Mouse (Mus musculus): ENCODE results near the gene Pxk. TPM values are rescaled to one million over a fixed set of nuclear protein-coding genes. Genes with fewer than 3 reads are reported as not detected.
A peak's percentile ranks its signal among the peaks of the same experiment; 100 is the strongest.

Gene Pxk
- polyA plus RNA-seq, 1 experiment from 2014 or later: 44.7 TPM

- no peak overlapping the region for H3K4me3 ChIP-seq (replicated peaks; ENCODE audit: low read length)
- H3K27ac ChIP-seq (ENCODE audit: low read length): peak overlapping the region; percentile 92
- peaks cover 2% of the 10 kb centered on the region; the same call in 1 of the 2 replicates for H3K36me3 ChIP-seq (ENCODE audit: control insufficient read depth, insufficient read depth, low read length)
- ATAC-seq (ENCODE audit: insufficient read depth, low FRiP score): 0 out of 2 replicates have a peak, but pooled peaks have one; percentile 19
- peaks cover 14% of the 10 kb centered on the region for H3K4me1 ChIP-seq (ENCODE audit: control insufficient read depth, insufficient read depth, low read length)
- peak overlapping the region; percentile 31 for H3K4me2 ChIP-seq (ENCODE audit: low read depth, low read length)
- no peaks in the 10 kb centered on the region for H3K27me3 ChIP-seq (ENCODE audit: control insufficient read depth, insufficient read depth, low read length)
- no peaks in the 10 kb centered on the region for H3K9me3 ChIP-seq (replicated peaks; ENCODE audit: control insufficient read depth, low read length)
- H3K9ac ChIP-seq (ENCODE audit: low read length): no peak overlapping the region
- WGBS: 32% methylated on average over 3 of the region's 3 CpGs
Measured at GRCm38 (mm10) chr14:8094931-8095561, 3.0 kb upstream of the Pxk start.

DNA sequence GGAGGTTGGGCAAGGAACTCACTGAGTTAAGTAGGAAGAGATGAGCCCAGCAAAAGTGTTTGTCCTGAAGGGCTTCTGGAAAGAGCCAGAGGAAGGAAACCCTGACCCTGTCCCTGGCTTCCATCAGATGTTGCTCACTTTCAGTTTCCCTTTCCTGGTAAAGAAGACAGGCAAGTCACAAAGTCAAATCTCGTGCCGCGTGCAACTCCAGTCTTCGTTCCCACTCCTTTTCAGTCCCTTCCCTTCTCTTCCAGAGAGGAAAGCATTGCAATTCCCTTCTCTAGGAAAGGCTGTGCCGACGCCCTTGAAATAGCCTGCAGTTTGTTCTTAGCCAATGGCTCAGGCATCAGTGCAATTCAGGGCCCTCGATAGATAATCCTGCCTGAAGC is 2.5 kb upstream of the Pxk start:
- H3K27me3 ChIP-seq (ENCODE audit: control insufficient read depth, insufficient read depth, low read length): no peaks in the 10 kb centered on the region
- ATAC-seq (ENCODE audit: insufficient read depth, low FRiP score): no peak
- peaks cover 15% of the 10 kb centered on the region for H3K4me1 ChIP-seq (ENCODE audit: control insufficient read depth, insufficient read depth, low read length)
- 39% methylated on average over 7 of the region's 7 CpGs for WGBS
- H3K9ac ChIP-seq (ENCODE audit: low read length): peak overlapping the region; percentile 9; the same call in 1 of the 2 replicates
- H3K4me3 ChIP-seq (replicated peaks; ENCODE audit: low read length): no peak overlapping the region
- H3K36me3 ChIP-seq (ENCODE audit: control insufficient read depth, insufficient read depth, low read length): no peaks in the 10 kb centered on the region
- H3K27ac ChIP-seq (ENCODE audit: low read length): peak overlapping the region; percentile 92
- no peaks in the 10 kb centered on the region for H3K9me3 ChIP-seq (replicated peaks; ENCODE audit: control insufficient read depth, low read length)
- H3K4me2 ChIP-seq (ENCODE audit: low read depth, low read length): peak overlapping the region; percentile 31

GRCm38 (mm10) chr14:8098687-8098995 is 630 bp downstream of the Pxk start:
- peak overlapping the region; percentile 80 for H3K4me2 ChIP-seq (ENCODE audit: low read depth, low read length)
- peak overlapping the region; percentile 55; the same call in 1 of the 2 replicates for H3K27ac ChIP-seq (ENCODE audit: low read length)
- H3K27me3 ChIP-seq (ENCODE audit: control insufficient read depth, insufficient read depth, low read length): no peaks in the 10 kb centered on the region
- no peak for ATAC-seq (ENCODE audit: insufficient read depth, low FRiP score)
- peaks cover 21% of the 10 kb centered on the region for H3K4me1 ChIP-seq (ENCODE audit: control insufficient read depth, insufficient read depth, low read length)
- 2% methylated on average over 5 of the region's 5 CpGs for WGBS
- H3K36me3 ChIP-seq (ENCODE audit: control insufficient read depth, insufficient read depth, low read length): no peaks in the 10 kb centered on the region
- H3K4me3 ChIP-seq (replicated peaks; ENCODE audit: low read length): peak overlapping the region; percentile 88
- no peaks in the 10 kb centered on the region for H3K9me3 ChIP-seq (replicated peaks; ENCODE audit: control insufficient read depth, low read length)
- peak overlapping the region; percentile 88 for H3K9ac ChIP-seq (ENCODE audit: low read length)

- H3K4me2 ChIP-seq (ENCODE audit: low read depth, low read length): peak overlapping the region; percentile 80
- H3K27me3 ChIP-seq (ENCODE audit: control insufficient read depth, insufficient read depth, low read length): no peaks in the 10 kb centered on the region
- H3K9me3 ChIP-seq (replicated peaks; ENCODE audit: control insufficient read depth, low read length): no peaks in the 10 kb centered on the region
- no peak overlapping the region for H3K27ac ChIP-seq (ENCODE audit: low read length)
- no peak overlapping the region for H3K9ac ChIP-seq (ENCODE audit: low read length)
- H3K36me3 ChIP-seq (ENCODE audit: control insufficient read depth, insufficient read depth, low read length): no peaks in the 10 kb centered on the region
- 45% methylated on average over 10 of the region's 10 CpGs for WGBS
- no peak overlapping the region for H3K4me3 ChIP-seq (replicated peaks; ENCODE audit: low read length)
- no peak for ATAC-seq (ENCODE audit: insufficient read depth, low FRiP score)
- H3K4me1 ChIP-seq (ENCODE audit: control insufficient read depth, insufficient read depth, low read length): peaks cover 21% of the 10 kb centered on the region
Measured at GRCm38 (mm10) chr14:8099561-8100021, 1.6 kb downstream of the Pxk start.

DNA sequence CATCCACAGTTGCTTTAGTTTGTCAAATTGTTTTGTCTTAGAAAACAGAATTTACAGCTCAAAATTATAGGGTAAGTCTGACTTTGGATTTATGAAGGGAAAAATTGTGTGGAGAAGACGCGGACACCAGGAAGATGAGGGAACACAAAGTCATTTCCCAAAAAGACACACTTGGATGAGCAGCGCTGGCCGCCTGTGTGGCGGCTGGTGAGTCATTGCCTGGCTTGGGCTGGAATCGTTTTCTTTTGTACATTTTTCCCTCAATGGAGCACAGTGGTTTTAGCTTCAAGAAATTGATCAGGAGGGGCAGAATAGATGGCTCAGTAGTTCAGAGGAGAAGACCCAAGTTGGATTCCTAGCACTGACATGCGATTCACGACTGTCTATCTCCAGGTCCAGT is 3.9 kb downstream of the Pxk start:
- WGBS: 86% methylated on average over 8 of the region's 8 CpGs
- no peaks in the 10 kb centered on the region for H3K36me3 ChIP-seq (ENCODE audit: control insufficient read depth, insufficient read depth, low read length)
- no peaks in the 10 kb centered on the region for H3K27me3 ChIP-seq (ENCODE audit: control insufficient read depth, insufficient read depth, low read length)
- H3K4me3 ChIP-seq (replicated peaks; ENCODE audit: low read length): no peak overlapping the region
- no peak for ATAC-seq (ENCODE audit: insufficient read depth, low FRiP score)
- H3K9me3 ChIP-seq (replicated peaks; ENCODE audit: control insufficient read depth, low read length): no peaks in the 10 kb centered on the region
- H3K27ac ChIP-seq (ENCODE audit: low read length): no peak overlapping the region
- H3K4me2 ChIP-seq (ENCODE audit: low read depth, low read length): no peak overlapping the region
- peaks cover 12% of the 10 kb centered on the region; the same call in 1 of the 2 replicates for H3K4me1 ChIP-seq (ENCODE audit: control insufficient read depth, insufficient read depth, low read length)
- no peak overlapping the region for H3K9ac ChIP-seq (ENCODE audit: low read length)

GRCm38 (mm10) chr14:8102676-8103075 is 4.7 kb downstream of the Pxk start:
- ATAC-seq (ENCODE audit: insufficient read depth, low FRiP score): no peak
- H3K27me3 ChIP-seq (ENCODE audit: control insufficient read depth, insufficient read depth, low read length): no peaks in the 10 kb centered on the region
- 65% methylated on average over 12 of the region's 12 CpGs for WGBS
- peaks cover 12% of the 10 kb centered on the region; the same call in 1 of the 2 replicates for H3K4me1 ChIP-seq (ENCODE audit: control insufficient read depth, insufficient read depth, low read length)
- no peak overlapping the region for H3K9ac ChIP-seq (ENCODE audit: low read length)
- no peak overlapping the region for H3K27ac ChIP-seq (ENCODE audit: low read length)
- no peak overlapping the region for H3K4me3 ChIP-seq (replicated peaks; ENCODE audit: low read length)
- H3K4me2 ChIP-seq (ENCODE audit: low read depth, low read length): 0 out of 2 replicates have a peak overlapping the region, but pooled peaks have one; percentile 0
- no peaks in the 10 kb centered on the region for H3K9me3 ChIP-seq (replicated peaks; ENCODE audit: control insufficient read depth, low read length)
- H3K36me3 ChIP-seq (ENCODE audit: control insufficient read depth, insufficient read depth, low read length): no peaks in the 10 kb centered on the region

DNA sequence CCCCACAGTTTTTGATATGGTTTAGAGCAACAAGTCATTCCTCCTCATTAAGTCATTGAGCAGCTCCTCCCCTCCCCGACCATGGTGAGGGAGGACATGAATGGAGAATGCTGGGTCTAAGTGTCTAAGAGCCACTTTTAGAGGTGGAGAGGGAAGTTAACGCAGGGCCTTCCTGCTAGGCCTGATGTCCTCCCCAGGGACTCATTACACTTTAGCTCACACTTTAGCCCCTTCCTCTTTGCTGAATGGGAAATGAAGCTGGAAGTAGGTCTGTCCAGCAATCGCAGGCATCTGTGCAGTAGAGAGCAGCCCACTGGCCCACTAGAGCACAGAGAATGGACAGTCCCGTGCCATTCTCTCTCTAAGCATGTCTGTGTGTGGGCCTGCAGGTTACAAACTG is 10.0 kb downstream of the Pxk start:
- no peaks in the 10 kb centered on the region for H3K27me3 ChIP-seq (ENCODE audit: control insufficient read depth, insufficient read depth, low read length)
- no peak overlapping the region for H3K4me2 ChIP-seq (ENCODE audit: low read depth, low read length)
- H3K9me3 ChIP-seq (replicated peaks; ENCODE audit: control insufficient read depth, low read length): no peaks in the 10 kb centered on the region
- no peaks in the 10 kb centered on the region for H3K36me3 ChIP-seq (ENCODE audit: control insufficient read depth, insufficient read depth, low read length)
- ATAC-seq (ENCODE audit: insufficient read depth, low FRiP score): no peak
- no peak overlapping the region for H3K4me3 ChIP-seq (replicated peaks; ENCODE audit: low read length)
- 0 out of 2 replicates have a peak, but pooled peaks cover 2% of the 10 kb centered on the region for H3K4me1 ChIP-seq (ENCODE audit: control insufficient read depth, insufficient read depth, low read length)
- H3K9ac ChIP-seq (ENCODE audit: low read length): no peak overlapping the region
- 76% methylated on average over 4 of the region's 4 CpGs for WGBS
- no peak overlapping the region for H3K27ac ChIP-seq (ENCODE audit: low read length)

GRCm38 (mm10) chr14:8108976-8109375 is 11.0 kb downstream of the Pxk start:
- 76% methylated on average over 1 of the region's 1 CpGs for WGBS
- Histone ChIP-seq H3K36me3 (ENCODE audit: control insufficient read depth, insufficient read depth, low read length) (no peaks in the 10 kb centered on the region), H3K4me3 (replicated peaks; ENCODE audit: low read length) (no peak overlapping the region), H3K4me2 (ENCODE audit: low read depth, low read length) (no peak overlapping the region), H3K27ac (ENCODE audit: low read length) (no peak overlapping the region), H3K9ac (ENCODE audit: low read length) (no peak overlapping the region), H3K9me3 (replicated peaks; ENCODE audit: control insufficient read depth, low read length) (no peaks in the 10 kb centered on the region), H3K4me1 (ENCODE audit: control insufficient read depth, insufficient read depth, low read length) (no peaks in the 10 kb centered on the region), H3K27me3 (ENCODE audit: control insufficient read depth, insufficient read depth, low read length) (no peaks in the 10 kb centered on the region)
- no peak for ATAC-seq (ENCODE audit: insufficient read depth, low FRiP score)

DNA sequence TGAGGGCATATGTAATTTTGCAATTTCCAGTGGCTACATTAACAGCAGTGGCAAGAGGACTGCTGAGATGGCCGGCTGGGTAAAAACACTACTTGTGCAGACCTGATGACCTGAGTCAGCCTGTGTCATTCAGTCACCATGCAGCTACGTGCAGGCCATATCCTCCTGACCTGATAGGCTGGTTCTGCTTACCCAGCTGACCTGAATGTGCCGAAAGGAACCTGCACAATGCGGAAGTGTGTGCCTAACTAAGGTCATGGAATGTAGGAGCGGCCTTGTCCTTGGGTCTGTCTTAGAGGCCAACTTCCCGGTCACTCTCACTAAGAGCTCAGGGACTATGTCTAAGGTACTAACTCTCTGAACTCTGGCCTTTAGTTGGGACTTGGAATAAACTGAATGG is 13.5 kb downstream of the Pxk start:
- no peaks in the 10 kb centered on the region for H3K9me3 ChIP-seq (replicated peaks; ENCODE audit: control insufficient read depth, low read length)
- peak; percentile 81 for ATAC-seq (ENCODE audit: insufficient read depth, low FRiP score)
- no peak overlapping the region for H3K4me2 ChIP-seq (ENCODE audit: low read depth, low read length)
- H3K27ac ChIP-seq (ENCODE audit: low read length): peak overlapping the region; percentile 49; the same call in 1 of the 2 replicates
- H3K4me3 ChIP-seq (replicated peaks; ENCODE audit: low read length): no peak overlapping the region
- 73% methylated on average over 6 of the region's 6 CpGs for WGBS
- no peak overlapping the region for H3K9ac ChIP-seq (ENCODE audit: low read length)
- H3K36me3 ChIP-seq (ENCODE audit: control insufficient read depth, insufficient read depth, low read length): no peaks in the 10 kb centered on the region
- no peaks in the 10 kb centered on the region for H3K27me3 ChIP-seq (ENCODE audit: control insufficient read depth, insufficient read depth, low read length)
- no peaks in the 10 kb centered on the region for H3K4me1 ChIP-seq (ENCODE audit: control insufficient read depth, insufficient read depth, low read length)
